Mouse (Mus musculus): ENCODE measurements around the gene Vmn1r138.
"Not testable (repeated sequence)": the region's sequence is repeated elsewhere in the genome, so short reads cannot be mapped to it uniquely, and the experiment has no call there.

The Vmn1r138 gene

DNA sequence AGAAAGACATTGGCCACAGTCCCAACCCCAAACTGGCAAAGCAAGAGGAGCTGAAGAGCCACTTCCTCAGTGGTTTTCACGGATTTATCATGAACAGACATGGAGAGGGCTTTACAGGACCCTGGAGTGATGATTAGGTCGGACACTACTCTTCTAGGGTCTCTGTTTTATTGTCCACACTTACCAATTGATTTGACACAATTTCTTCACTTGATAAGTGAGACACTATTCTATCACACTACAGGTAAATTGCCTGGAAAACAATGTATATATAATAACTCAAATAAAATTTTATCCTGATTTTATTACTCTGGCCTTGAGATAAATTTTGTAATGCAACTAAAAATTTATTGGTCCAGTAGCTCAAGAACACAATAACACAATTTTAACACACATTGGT is at the start of gene Vmn1r138:
Vmn1r138 (minus strand) TSS at position 101 of the 400 bp plus-strand sequence.
- DNase-seq (ENCODE audit: extremely low spot score, low spot score) = not testable (repeated sequence)

- DNase-seq (ENCODE audit: extremely low spot score, low spot score) = not testable (repeated sequence)
Observed at GRCm38 (mm10) chr7:22068757-22069156, 40.1 kb upstream of the Vmn1r138 start, which contains the start of gene Vmn1r139. Gene Vmn1r139 (plus strand): TSS chr7:22069057.

DNA sequence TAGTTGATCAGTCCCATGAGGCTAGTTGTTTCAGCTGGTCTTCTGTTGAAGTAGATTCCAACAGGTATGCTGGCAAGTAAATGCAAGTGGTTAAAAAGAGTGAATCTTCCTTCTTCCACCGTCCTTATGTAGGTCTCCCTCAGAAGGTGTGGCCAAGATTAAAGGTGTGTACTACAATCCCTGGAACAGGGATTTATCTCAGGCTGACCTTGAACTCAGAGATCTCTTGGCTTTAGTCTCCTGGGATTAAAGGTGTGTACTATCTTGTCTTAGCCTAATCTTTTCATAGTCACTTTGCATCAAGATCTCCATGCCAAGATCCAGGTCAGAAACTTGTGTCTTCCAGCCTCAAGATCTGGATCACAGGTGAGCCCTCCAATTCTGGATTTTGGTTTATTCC is 27.5 kb upstream of the Vmn1r138 start, which contains the start of gene Gm6176:
Gm6176 (minus strand) TSS at position 101 of the 400 bp plus-strand sequence.
- DNase-seq (ENCODE audit: extremely low spot score, low spot score) = not testable (repeated sequence)

DNA sequence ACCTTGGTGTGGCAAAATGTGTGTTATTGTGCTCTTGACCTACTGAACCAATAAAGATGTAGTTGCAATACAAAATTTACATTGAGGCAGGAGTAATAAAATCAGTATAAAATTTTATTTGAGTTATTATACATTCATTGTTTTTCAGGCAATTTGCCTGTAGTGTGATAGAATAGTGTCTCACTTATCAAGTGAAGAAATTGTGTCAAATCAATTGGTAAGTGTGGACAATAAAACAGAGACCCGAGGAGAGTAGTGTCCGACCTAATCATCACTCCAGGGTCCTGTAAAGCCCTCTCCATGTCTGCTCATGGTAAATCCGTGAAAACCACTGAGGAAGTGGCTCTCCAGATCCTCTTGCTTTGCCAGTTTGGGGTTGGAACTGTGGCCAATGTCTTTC is 34.4 kb downstream of the Vmn1r138 start, which contains the start of gene Vmn1r137:
Vmn1r137 (plus strand) TSS at position 301 of the 400 bp plus-strand sequence.
- DNase-seq (ENCODE audit: extremely low spot score, low spot score) = not testable (repeated sequence)

Data from neural tube, embryonic 10.5 days (tissue).